Mouse (Mus musculus) ES-Bruce4 (cell line): ENCODE measurements around the gene Csmd2.

Source experiments
- CTCF ChIP-seq: IDR thresholded peaks from one replicate; pipeline ENCODE4 v1.8.1; 2011; ENCODE audit warnings: low read depth, low read length
- EP300 ChIP-seq: IDR thresholded peaks from 2 replicates; pipeline ENCODE4 v1.6.1; 2011; ENCODE audit warnings: low read depth, low read length; ENCODE audit not compliant: insufficient read depth

GRCm38 (mm10) chr4:128607661-128608060, 620.0 kb downstream of the Csmd2 start:
- TF ChIP-seq EP300 = no peak
- TF ChIP-seq CTCF = no peak
